Mouse (Mus musculus): ENCODE data around the gene Gm5798. TPM values are rescaled to one million over a fixed set of nuclear protein-coding genes. Genes with fewer than 3 reads are reported as not detected.

Gm5798 gene
- not detected for polyA plus RNA-seq (2012; fragmentation: generic; extraction: Trizol)

DNA sequence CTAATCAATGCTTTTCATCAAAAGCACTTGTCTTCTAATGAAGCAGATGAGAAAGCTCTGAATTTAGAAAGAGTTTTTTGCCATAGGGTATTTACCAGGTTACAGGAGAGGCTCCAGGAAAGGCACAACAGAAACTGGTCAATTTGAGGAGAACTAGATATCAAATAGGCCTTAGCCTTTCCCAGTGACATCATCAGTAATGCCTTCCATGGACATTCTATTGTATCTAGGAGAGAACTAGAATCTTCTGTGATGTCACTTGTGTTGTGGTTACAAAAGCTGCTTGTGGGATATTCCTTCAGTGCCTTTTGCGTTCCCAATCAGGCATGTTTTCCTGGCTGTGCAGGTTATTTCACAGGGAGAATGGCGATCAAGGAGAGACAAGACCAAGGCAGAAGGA, at the start of gene Gm5798:
Gene Gm5798 (plus strand): TSS at position 301 of the 400 bp plus-strand sequence.

DNA sequence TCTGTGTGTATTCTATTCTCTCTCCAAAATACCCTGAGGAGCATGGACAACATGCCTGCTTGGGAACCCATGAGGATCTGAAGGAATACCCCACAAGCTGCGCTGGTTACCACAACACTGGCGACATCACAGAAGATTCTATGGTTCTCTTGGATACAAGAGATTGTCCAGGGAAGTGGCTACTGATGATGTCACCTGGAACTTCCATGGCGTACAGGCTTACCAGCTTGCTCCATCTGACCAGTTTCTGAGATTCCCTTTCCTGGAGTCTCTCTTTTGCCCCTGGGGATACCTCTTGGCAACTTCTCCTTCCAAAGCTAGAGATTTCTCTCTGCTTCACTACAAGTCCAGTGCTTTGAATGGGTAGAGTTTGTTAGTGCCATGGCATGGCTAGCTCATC, 37.9 kb downstream of the Gm5798 start, which contains the start of gene Gm7945:
Gene Gm7945 (minus strand): TSS at position 101 of the 400 bp plus-strand sequence.

Other genes starting within 250 kb of the Gm5798 start
- gene Mat1a, start 243.6 kb upstream of the Gm5798 start, polyA plus RNA-seq (2012; fragmentation: generic; extraction: Trizol) = not detected
- not detected for gene Sftpa1, start 216.8 kb upstream of the Gm5798 start, polyA plus RNA-seq (2012; fragmentation: generic; extraction: Trizol)
- gene Mbl1, start 197.2 kb upstream of the Gm5798 start, polyA plus RNA-seq (2012; fragmentation: generic; extraction: Trizol) = not detected
- not detected for gene Sftpd, start 163.5 kb upstream of the Gm5798 start, polyA plus RNA-seq (2012; fragmentation: generic; extraction: Trizol)
- gene Gm2832, start 69.8 kb upstream of the Gm5798 start, polyA plus RNA-seq (2012; fragmentation: generic; extraction: Trizol) = not detected
- gene Gm7945, start 37.8 kb downstream of the Gm5798 start, polyA plus RNA-seq (2012; fragmentation: generic; extraction: Trizol) = not detected
- not detected for gene Gm6482, start 59.7 kb downstream of the Gm5798 start, polyA plus RNA-seq (2012; fragmentation: generic; extraction: Trizol)
- not detected for gene Gm7954, start 104.9 kb downstream of the Gm5798 start, polyA plus RNA-seq (2012; fragmentation: generic; extraction: Trizol)
- not detected for gene Gm3486, start 140.9 kb downstream of the Gm5798 start, polyA plus RNA-seq (2012; fragmentation: generic; extraction: Trizol)
- not detected for gene Gm7970, start 207.0 kb downstream of the Gm5798 start, polyA plus RNA-seq (2012; fragmentation: generic; extraction: Trizol)
- not detected for gene 1700049E17Rik2, start 224.6 kb downstream of the Gm5798 start, polyA plus RNA-seq (2012; fragmentation: generic; extraction: Trizol)

All from C3H10T1/2 (cell line).